Mouse (Mus musculus) CD4-positive, CD25-positive, alpha-beta regulatory T cell (primary cell): Measurements from ENCODE around the gene Dand5. TPM values are rescaled to one million over a fixed set of nuclear protein-coding genes. Genes with fewer than 3 reads are reported as not detected.

Experiments
- polyA plus RNA-seq: library from polyadenylated mRNA; unstranded; fragments of 100-300 nt; shearing (Covaris generic); gene quantifications from one replicate; pipeline ENCODE4 v1.2.1, GENCODE M21; 2017

The Dand5 gene
- polyA plus RNA-seq, result 6.6 TPM

GRCm38 (mm10) chr8:84822723-84823122 is at the start of gene Dand5:
Gene Dand5 (minus strand): TSS chr8:84822823.

GRCm38 (mm10) chr8:84871376-84872308 is 49.0 kb upstream of the Dand5 start, which contains the start of gene Syce2:
Gene Syce2 (plus strand): TSS chr8:84872111.

GRCm38 (mm10) chr8:84856864-84857441 is 34.3 kb upstream of the Dand5 start, which contains the start of gene Farsa:
Gene Farsa (plus strand): TSS chr8:84856989.

GRCm38 (mm10) chr8:84846722-84847572 is 24.3 kb upstream of the Dand5 start, which contains the start of gene Calr:
Gene Calr (minus strand): TSS chr8:84846934.

GRCm38 (mm10) chr8:84840248-84840999 is 17.8 kb upstream of the Dand5 start, which contains the start of gene Rad23a:
Gene Rad23a (minus strand): TSS chr8:84840665.

GRCm38 (mm10) chr8:84831490-84831889 is 8.9 kb upstream of the Dand5 start, which contains the start of gene Gadd45gip1:
Gene Gadd45gip1 (plus strand): TSS chr8:84831522.

GRCm38 (mm10) chr8:84799999-84800831 is 22.4 kb downstream of the Dand5 start, which contains the start of gene Nfix:
Gene Nfix (minus strand): TSS chr8:84800344.

Other genes with a start within 250 kb of the Dand5 start
- 290 TPM for gene Ier2, start 160.0 kb downstream of the Dand5 start, polyA plus RNA-seq
- gene Trmt1, start 136.5 kb downstream of the Dand5 start, polyA plus RNA-seq, result 59.3 TPM
- 19.2 TPM for gene Nacc1, start 135.0 kb downstream of the Dand5 start, polyA plus RNA-seq
- 0.78 TPM for gene Lyl1, start 121.4 kb downstream of the Dand5 start, polyA plus RNA-seq
- gene G430095P16Rik, start 99.8 kb downstream of the Dand5 start, polyA plus RNA-seq, result 28.5 TPM
- 12.6 TPM for gene Nfix, start 22.5 kb downstream of the Dand5 start, polyA plus RNA-seq
- 33.5 TPM for gene Gadd45gip1, start 8.7 kb upstream of the Dand5 start, polyA plus RNA-seq
- gene Rad23a, start 17.8 kb upstream of the Dand5 start, polyA plus RNA-seq, result 212 TPM
- gene Calr, start 24.1 kb upstream of the Dand5 start, polyA plus RNA-seq, result 491 TPM
- gene Farsa, start 34.2 kb upstream of the Dand5 start, polyA plus RNA-seq, result 102 TPM
- gene Syce2, start 49.3 kb upstream of the Dand5 start, polyA plus RNA-seq, result 4.5 TPM
- 39.3 TPM for gene Gcdh, start 71.1 kb upstream of the Dand5 start, polyA plus RNA-seq
- gene Klf1, start 79.1 kb upstream of the Dand5 start, polyA plus RNA-seq, result 0.16 TPM
- gene Dnase2a, start 85.7 kb upstream of the Dand5 start, polyA plus RNA-seq, result 14.6 TPM
- 1.2 TPM for gene Mast1, start 114.5 kb upstream of the Dand5 start, polyA plus RNA-seq
- 0.19 TPM for gene Rtbdn, start 124.2 kb upstream of the Dand5 start, polyA plus RNA-seq
- not detected for gene Gm49661, start 146.6 kb upstream of the Dand5 start, polyA plus RNA-seq
- 181 TPM for gene Prdx2, start 146.8 kb upstream of the Dand5 start, polyA plus RNA-seq
- 99.4 TPM for gene Rnaseh2a, start 146.9 kb upstream of the Dand5 start, polyA plus RNA-seq
- gene Junb, start 155.9 kb upstream of the Dand5 start, polyA plus RNA-seq, result 673 TPM
- 10.7 TPM for gene Hook2, start 167.8 kb upstream of the Dand5 start, polyA plus RNA-seq
- not detected for gene Best2, start 191.7 kb upstream of the Dand5 start, polyA plus RNA-seq
- 52.2 TPM for gene Asna1, start 202.5 kb upstream of the Dand5 start, polyA plus RNA-seq
- 206 TPM for gene Trir, start 204.0 kb upstream of the Dand5 start, polyA plus RNA-seq
- 34.3 TPM for gene Tnpo2, start 214.1 kb upstream of the Dand5 start, polyA plus RNA-seq
- 6.5 TPM for gene Fbxw9, start 237.2 kb upstream of the Dand5 start, polyA plus RNA-seq
- gene Gm5741, start 245.2 kb upstream of the Dand5 start, polyA plus RNA-seq, result 0.81 TPM
- 92.5 TPM for gene Dhps, start 248.9 kb upstream of the Dand5 start, polyA plus RNA-seq